Mouse (Mus musculus) heart, embryonic 11.5 days (tissue): Measurements from ENCODE around the gene Mybl2. TPM values are rescaled to one million over a fixed set of nuclear protein-coding genes. Genes with fewer than 3 reads are reported as not detected.

ENCODE experiments used
- ATAC-seq: fragments of 200-750 bp; cut with Nextera tagmentation; replicated peaks from 2 replicates; pipeline ENCODE4 v1.8.0; 2017; ENCODE audit warnings: moderate library complexity; ENCODE audit not compliant: insufficient number of reproducible peaks, low FRiP score, low TSS enrichment
- H3K27ac ChIP-seq: fragments of 300-500 bp; sonication (generic); 2 replicates; pipeline ENCODE4 v1.5.1; 2014; ENCODE audit warnings: mild to moderate bottlenecking, low read depth, low read length
- H3K27me3 ChIP-seq: fragments of 300-500 bp; sonication (generic); 2 replicates; pipeline ENCODE4 v1.6.1; 2014; ENCODE audit warnings: mild to moderate bottlenecking, low read length, mixed read lengths; ENCODE audit not compliant: control insufficient read depth, insufficient read depth
- H3K36me3 ChIP-seq: fragments of 300-500 bp; sonication (generic); 2 replicates; pipeline ENCODE4 v1.6.1; 2014; ENCODE audit warnings: mild to moderate bottlenecking, low read length, moderate library complexity, mixed read lengths; ENCODE audit not compliant: control insufficient read depth, insufficient read depth
- H3K4me1 ChIP-seq: fragments of 300-500 bp; sonication (generic); 2 replicates; pipeline ENCODE4 v1.6.1; 2014; ENCODE audit warnings: low read length; ENCODE audit not compliant: control insufficient read depth, insufficient read depth
- H3K4me2 ChIP-seq: fragments of 300-500 bp; sonication (generic); 2 replicates; pipeline ENCODE4 v1.6.1; 2014; ENCODE audit warnings: mild to moderate bottlenecking, moderate library complexity
- H3K4me3 ChIP-seq: fragments of 300-500 bp; sonication (generic); 2 replicates; pipeline ENCODE4 v1.5.1; 2014; ENCODE audit warnings: low read depth, low read length
- H3K9ac ChIP-seq: fragments of 300-500 bp; sonication (generic); 2 replicates; pipeline ENCODE4 v1.6.1; 2014; ENCODE audit warnings: mild to moderate bottlenecking, low read depth, low read length, moderate library complexity
- H3K9me3 ChIP-seq: fragments of 300-500 bp; sonication (generic); replicated peaks from 2 replicates; pipeline ENCODE4 v1.6.1; 2016; ENCODE audit warnings: low read length; ENCODE audit not compliant: control insufficient read depth
- WGBS: fragments of 180-500 bp; shearing (Covaris S2); extraction: QIAGEN DNeasy Blood & Tissue Kit; methylation state at CpG from one replicate; pipeline ENCODE4 v1.1.7; 2014; ENCODE audit not compliant: insufficient replicate concordance; 5-methylcytosine and 5-hydroxymethylcytosine counted together
- polyA plus RNA-seq: library from polyadenylated mRNA; unstranded; fragments of >200 nt; fragmentation: Nextera tagmentation; extraction: Ambion mirVana; gene quantifications from 2 replicates; pipeline ENCODE4 v1.2.1, GENCODE M21; 2014

The Mybl2 gene
- polyA plus RNA-seq, 1 experiment from 2014 or later, result 18.3 TPM

GRCm38 (mm10) chr2:163074808-163075207 lies 20.3 kb downstream of the Mybl2 start:
- WGBS, result 92% methylated on average over 12 of the region's 12 CpGs
- no peak overlapping the region for H3K9ac ChIP-seq
- H3K27me3 ChIP-seq, result no peaks in the 10 kb centered on the region
- no peak overlapping the region for H3K27ac ChIP-seq
- peaks cover 8% of the 10 kb centered on the region for H3K36me3 ChIP-seq
- H3K9me3 ChIP-seq, result no peaks in the 10 kb centered on the region
- no peak for ATAC-seq
- H3K4me1 ChIP-seq, result no peaks in the 10 kb centered on the region
- H3K4me2 ChIP-seq, result no peak overlapping the region
- no peak overlapping the region for H3K4me3 ChIP-seq

DNA sequence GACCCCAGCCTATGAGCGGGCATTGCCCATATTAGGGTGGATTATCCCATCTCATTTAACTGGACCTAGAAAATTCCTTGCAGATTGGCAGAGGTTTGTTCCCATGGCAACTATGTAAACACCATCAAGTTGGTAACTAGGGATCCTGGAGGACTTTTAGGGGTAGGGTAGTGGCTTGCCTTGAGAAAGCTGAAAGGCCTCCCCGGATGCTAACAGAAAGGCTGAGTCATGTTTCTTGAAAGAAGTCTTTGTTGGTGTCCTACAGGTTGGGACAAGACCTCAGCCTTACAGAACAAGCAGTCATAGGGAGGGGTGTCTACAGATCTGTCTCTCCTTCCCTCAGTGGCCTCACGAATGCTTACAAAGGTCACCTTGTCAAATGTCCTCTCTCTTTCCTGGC lies 20.7 kb downstream of the Mybl2 start:
- no peaks in the 10 kb centered on the region for H3K9me3 ChIP-seq
- H3K27ac ChIP-seq, result no peak overlapping the region
- 76% methylated on average over 3 of the region's 3 CpGs for WGBS
- no peaks in the 10 kb centered on the region for H3K27me3 ChIP-seq
- no peak overlapping the region for H3K4me3 ChIP-seq
- no peak overlapping the region for H3K9ac ChIP-seq
- no peak for ATAC-seq
- no peaks in the 10 kb centered on the region for H3K4me1 ChIP-seq
- no peak overlapping the region for H3K4me2 ChIP-seq
- H3K36me3 ChIP-seq, result peaks cover 8% of the 10 kb centered on the region

- no peaks in the 10 kb centered on the region for H3K4me1 ChIP-seq
- no peak overlapping the region for H3K4me3 ChIP-seq
- no peaks in the 10 kb centered on the region for H3K27me3 ChIP-seq
- ATAC-seq, result no peak
- no peak overlapping the region for H3K9ac ChIP-seq
- no peak overlapping the region for H3K4me2 ChIP-seq
- no peaks in the 10 kb centered on the region for H3K9me3 ChIP-seq
- WGBS, result 94% methylated on average over 4 of the region's 4 CpGs
- peaks cover 4% of the 10 kb centered on the region for H3K36me3 ChIP-seq
- H3K27ac ChIP-seq, result no peak overlapping the region
These were observed 24.6 kb downstream of the Mybl2 start for GRCm38 (mm10) chr2:163079041-163079440.

DNA sequence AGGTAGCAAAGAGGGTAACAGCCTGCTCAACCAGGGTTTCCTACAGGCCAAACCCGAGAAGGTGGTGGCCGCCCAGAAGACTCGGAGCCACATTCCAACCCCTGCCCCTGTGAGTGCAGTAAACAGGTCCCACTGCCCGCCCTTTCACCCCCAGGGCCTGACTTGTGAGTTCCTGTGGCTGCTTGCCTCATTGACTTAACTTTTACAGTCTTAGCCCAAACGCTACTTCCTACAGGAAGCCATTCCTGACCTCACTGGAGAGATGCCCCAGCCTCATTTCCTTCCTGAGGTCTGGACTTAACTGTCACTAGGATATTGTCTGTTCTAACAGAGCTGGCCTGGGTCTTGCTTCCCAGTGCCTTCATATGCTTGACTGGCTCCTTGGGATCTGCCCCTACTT lies 28.1 kb downstream of the Mybl2 start:
- WGBS, result 57% methylated on average over 5 of the region's 5 CpGs
- no peak overlapping the region for H3K4me2 ChIP-seq
- no peaks in the 10 kb centered on the region for H3K27me3 ChIP-seq
- no peaks in the 10 kb centered on the region for H3K9me3 ChIP-seq
- H3K4me1 ChIP-seq, result no peaks in the 10 kb centered on the region
- no peaks in the 10 kb centered on the region; the same call in 1 of the 2 replicates for H3K36me3 ChIP-seq
- ATAC-seq, result no peak
- no peak overlapping the region for H3K4me3 ChIP-seq
- no peak overlapping the region for H3K27ac ChIP-seq
- H3K9ac ChIP-seq, result no peak overlapping the region

GRCm38 (mm10) chr2:163084519-163084918 lies 30.0 kb downstream of the Mybl2 start:
- Histone ChIP-seq H3K4me2 (no peak overlapping the region), H3K4me1 (no peaks in the 10 kb centered on the region), H3K27me3 (no peaks in the 10 kb centered on the region), H3K9me3 (no peaks in the 10 kb centered on the region), H3K4me3 (no peak overlapping the region), H3K27ac (no peak overlapping the region), H3K36me3 (no peaks in the 10 kb centered on the region), H3K9ac (no peak overlapping the region)
- no peak for ATAC-seq
- 88% methylated on average over 3 of the region's 3 CpGs for WGBS

DNA sequence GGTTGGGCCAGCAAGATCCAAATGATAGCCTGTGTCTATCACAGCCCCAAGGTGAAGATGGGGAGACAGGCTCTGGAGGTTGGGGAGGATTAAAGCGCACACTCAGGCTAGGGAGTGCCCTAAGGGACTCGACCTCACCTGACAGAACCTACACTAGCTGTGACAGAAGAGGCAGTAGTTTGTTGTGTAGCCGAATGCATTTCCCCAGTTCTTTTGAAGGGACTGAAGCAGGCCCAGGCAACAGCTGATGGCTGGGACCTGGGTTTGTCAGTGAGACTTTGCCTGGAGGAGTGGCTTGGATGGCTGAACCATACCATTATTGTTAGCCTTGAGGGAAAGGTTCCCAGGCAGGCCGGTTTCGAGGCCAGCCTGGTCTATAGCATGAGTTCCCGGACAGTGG lies 30.6 kb downstream of the Mybl2 start:
- Histone ChIP-seq H3K4me1 (no peaks in the 10 kb centered on the region), H3K27ac (no peak overlapping the region), H3K4me2 (no peak overlapping the region), H3K9ac (no peak overlapping the region), H3K36me3 (no peaks in the 10 kb centered on the region), H3K27me3 (no peaks in the 10 kb centered on the region), H3K4me3 (no peak overlapping the region), H3K9me3 (no peaks in the 10 kb centered on the region)
- ATAC-seq, result no peak
- 76% methylated on average over 6 of the region's 6 CpGs for WGBS

GRCm38 (mm10) chr2:163086561-163086960 lies 32.1 kb downstream of the Mybl2 start:
- no peak overlapping the region for H3K27ac ChIP-seq
- H3K27me3 ChIP-seq, result no peaks in the 10 kb centered on the region
- 64% methylated on average over 8 of the region's 8 CpGs for WGBS
- no peak for ATAC-seq
- H3K4me3 ChIP-seq, result no peak overlapping the region
- no peaks in the 10 kb centered on the region for H3K9me3 ChIP-seq
- no peaks in the 10 kb centered on the region for H3K36me3 ChIP-seq
- H3K9ac ChIP-seq, result no peak overlapping the region
- H3K4me2 ChIP-seq, result no peak overlapping the region
- H3K4me1 ChIP-seq, result no peaks in the 10 kb centered on the region

DNA sequence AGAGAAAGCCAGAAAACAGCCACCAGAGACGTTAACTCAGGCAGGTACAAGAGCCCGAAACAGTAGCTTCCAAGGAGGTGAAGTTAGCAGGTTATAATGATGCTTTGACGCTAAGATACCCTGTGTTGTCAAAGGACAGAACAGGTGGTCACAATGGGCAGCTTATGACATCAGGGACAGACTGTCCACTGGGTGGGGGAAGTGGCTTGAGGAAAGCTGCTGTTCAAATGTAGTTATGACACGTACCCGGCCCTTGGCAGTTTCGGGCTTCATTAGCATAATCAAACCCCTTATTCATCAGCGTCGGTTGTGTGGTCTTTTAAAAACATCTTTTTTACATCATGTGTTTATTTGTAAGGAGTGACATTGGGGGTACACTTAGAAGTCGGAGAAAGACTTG lies 33.2 kb downstream of the Mybl2 start, which contains the start of gene Gtsf1l:
Gtsf1l (minus strand) TSS at position 128 of the 400 bp plus-strand sequence.
- Histone ChIP-seq H3K9me3 (no peaks in the 10 kb centered on the region), H3K4me2 (no peak within 1 kb of the TSS), H3K4me3 (no peak within 1 kb of the TSS), H3K9ac (no peak within 1 kb of the TSS), H3K36me3 (no peaks in the 10 kb centered on the region), H3K27ac (no peak within 1 kb of the TSS), H3K27me3 (no peaks in the 10 kb centered on the region), H3K4me1 (no peaks in the 10 kb centered on the region)
- WGBS, result 82% methylated on average over 9 of the region's 9 CpGs
- ATAC-seq, result no peak

- no peaks in the 10 kb centered on the region for H3K4me1 ChIP-seq
- no peaks in the 10 kb centered on the region for H3K27me3 ChIP-seq
- WGBS, result 69% methylated on average over 5 of the region's 5 CpGs
- no peak overlapping the region for H3K9ac ChIP-seq
- no peaks in the 10 kb centered on the region for H3K9me3 ChIP-seq
- no peak for ATAC-seq
- no peak overlapping the region for H3K4me2 ChIP-seq
- no peak overlapping the region for H3K4me3 ChIP-seq
- H3K27ac ChIP-seq, result no peak overlapping the region
- no peaks in the 10 kb centered on the region for H3K36me3 ChIP-seq
These were observed 35.1 kb downstream of the Mybl2 start for GRCm38 (mm10) chr2:163089475-163090123.
